Mouse (Mus musculus) stomach, postnatal 0 days (tissue): Measurements from ENCODE around the gene Mroh8. TPM values are rescaled to one million over a fixed set of nuclear protein-coding genes. Genes with fewer than 3 reads are reported as not detected.
"Not testable (repeated sequence)": the region's sequence is repeated elsewhere in the genome, so short reads cannot be mapped to it uniquely, and the experiment has no call there.

Experiments used
- ATAC-seq: fragments of 200-750 bp; cut with Nextera tagmentation; 2 replicates; pipeline ENCODE4 v1.8.0; 2017; ENCODE audit not compliant: low FRiP score, low TSS enrichment
- DNase-seq: peaks from one replicate; pipeline ENCODE4 v3.0.0-alpha.2; 2016; ENCODE audit warnings: low spot score
- H3K27ac ChIP-seq: fragments of 300-500 bp; sonication (generic); replicated peaks from 2 replicates; pipeline ENCODE4 v1.5.1; 2014; ENCODE audit warnings: mild to moderate bottlenecking, control low read depth
- H3K27me3 ChIP-seq: fragments of 300-500 bp; sonication (generic); 2 replicates; pipeline ENCODE4 v1.6.1; 2014; ENCODE audit warnings: low read length; ENCODE audit not compliant: control insufficient read depth, insufficient read depth
- H3K36me3 ChIP-seq: fragments of 300-500 bp; sonication (generic); 2 replicates; pipeline ENCODE4 v1.6.1; 2014; ENCODE audit warnings: low read length, mixed read lengths; ENCODE audit not compliant: control insufficient read depth, insufficient read depth
- H3K4me1 ChIP-seq: fragments of 300-500 bp; sonication (generic); replicated peaks from 2 replicates; pipeline ENCODE4 v1.6.1; 2014; ENCODE audit warnings: antibody characterized with exemption; ENCODE audit not compliant: control insufficient read depth, insufficient read depth
- H3K4me2 ChIP-seq: fragments of 300-500 bp; sonication (generic); replicated peaks from 2 replicates; pipeline ENCODE4 v1.6.1; 2014; ENCODE audit warnings: low read depth, mild to moderate bottlenecking, control low read depth, moderate library complexity
- H3K4me3 ChIP-seq: fragments of 300-500 bp; sonication (generic); 2 replicates; pipeline ENCODE4 v1.5.1; 2014; ENCODE audit warnings: low read depth, low read length, control low read depth
- H3K9ac ChIP-seq: fragments of 300-500 bp; sonication (generic); 2 replicates; pipeline ENCODE4 v1.6.1; 2014; ENCODE audit warnings: mild to moderate bottlenecking, low read length, control low read depth, mixed read lengths
- H3K9me3 ChIP-seq: fragments of 300-500 bp; sonication (generic); 2 replicates; pipeline ENCODE4 v1.6.1; 2016; ENCODE audit warnings: low read length; ENCODE audit not compliant: control insufficient read depth
- CTCF ChIP-seq: IDR thresholded peaks from 2 replicates; pipeline ENCODE4 v1.5.1; 2016; ENCODE audit warnings: antibody characterized with exemption, low read depth, mild to moderate bottlenecking, moderate library complexity
- EP300 ChIP-seq: optimal IDR thresholded peaks from 2 replicates; pipeline ENCODE3; 2016; ENCODE audit warnings: antibody characterized with exemption
- WGBS: fragments of 180-500 bp; shearing (Covaris S2); extraction: QIAGEN DNeasy Blood & Tissue Kit; methylation state at CpG from one replicate; pipeline ENCODE4 v1.1.7; 2014; 5-methylcytosine and 5-hydroxymethylcytosine counted together
- polyA plus RNA-seq: library from polyadenylated mRNA; unstranded; fragments of >200 nt; fragmentation: Nextera tagmentation; extraction: Ambion mirVana; gene quantifications from 2 replicates; pipeline ENCODE4 v1.2.1, GENCODE M21; 2015

Mroh8 gene
- polyA plus RNA-seq, 1 experiment from 2014 or later, result 0.22 TPM

DNA sequence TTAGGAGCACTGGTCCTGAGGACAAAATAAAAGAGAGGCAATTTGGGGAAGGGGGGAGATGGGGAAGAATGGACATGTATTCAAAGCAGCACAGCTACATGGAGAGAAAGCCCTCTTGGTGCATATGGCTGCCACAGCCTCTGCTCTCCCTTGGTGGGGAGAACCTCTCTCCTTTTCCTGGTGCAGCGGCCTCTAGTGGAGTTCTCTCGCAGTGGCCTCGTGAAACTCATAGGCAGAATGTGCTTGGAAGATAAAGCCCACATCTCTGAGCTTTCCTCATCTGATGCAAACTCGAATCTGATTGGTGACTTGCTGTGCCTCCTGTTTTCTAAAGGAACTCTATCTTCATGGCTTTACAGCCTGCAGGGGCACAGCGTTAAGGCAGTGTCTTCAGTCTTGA, 19.6 kb downstream of the Mroh8 start:
- H3K27ac ChIP-seq, result no peak overlapping the region
- H3K9me3 ChIP-seq, result no peaks in the 10 kb centered on the region
- WGBS, result under 1% methylated on average over 5 of the region's 5 CpGs
- H3K36me3 ChIP-seq, result no peaks in the 10 kb centered on the region
- H3K4me2 ChIP-seq, result no peak overlapping the region
- no peaks in the 10 kb centered on the region for H3K4me1 ChIP-seq
- TF ChIP-seq EP300, result no peak
- peak; percentile 83 for TF ChIP-seq CTCF
- DNase-seq (peak; percentile 71), ATAC-seq (no peak)
- H3K4me3 ChIP-seq, result no peak overlapping the region
- H3K9ac ChIP-seq, result no peak overlapping the region
- H3K27me3 ChIP-seq, result no peaks in the 10 kb centered on the region

DNA sequence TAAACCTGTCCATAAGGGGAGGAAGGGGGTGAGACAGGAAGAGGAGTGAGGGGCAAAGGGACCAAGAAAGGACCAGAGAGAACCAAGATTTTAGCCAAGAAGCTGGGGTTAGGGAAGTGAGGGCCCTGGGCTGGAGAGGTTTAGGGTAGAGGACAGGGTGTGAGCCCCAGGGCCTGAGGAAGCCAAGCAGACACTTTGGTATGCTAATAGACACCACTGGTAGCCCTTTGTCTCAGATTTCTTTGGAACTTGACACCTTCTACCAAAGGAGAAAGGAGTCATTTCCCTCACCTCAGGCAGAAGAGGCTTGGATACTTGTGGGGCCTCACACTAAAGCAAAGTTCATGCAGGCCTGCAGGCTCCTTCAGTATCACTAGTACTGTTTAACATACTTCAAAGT, 31.2 kb downstream of the Mroh8 start:
- Histone ChIP-seq H3K9ac (no peak overlapping the region), H3K4me2 (no peak overlapping the region), H3K4me1 (no peaks in the 10 kb centered on the region), H3K4me3 (no peak overlapping the region), H3K27me3 (no peaks in the 10 kb centered on the region), H3K9me3 (no peaks in the 10 kb centered on the region), H3K27ac (no peak overlapping the region), H3K36me3 (no peaks in the 10 kb centered on the region)
- TF ChIP-seq EP300 (no peak), CTCF (no peak)
- DNase-seq (no peak), ATAC-seq (no peak)

DNA sequence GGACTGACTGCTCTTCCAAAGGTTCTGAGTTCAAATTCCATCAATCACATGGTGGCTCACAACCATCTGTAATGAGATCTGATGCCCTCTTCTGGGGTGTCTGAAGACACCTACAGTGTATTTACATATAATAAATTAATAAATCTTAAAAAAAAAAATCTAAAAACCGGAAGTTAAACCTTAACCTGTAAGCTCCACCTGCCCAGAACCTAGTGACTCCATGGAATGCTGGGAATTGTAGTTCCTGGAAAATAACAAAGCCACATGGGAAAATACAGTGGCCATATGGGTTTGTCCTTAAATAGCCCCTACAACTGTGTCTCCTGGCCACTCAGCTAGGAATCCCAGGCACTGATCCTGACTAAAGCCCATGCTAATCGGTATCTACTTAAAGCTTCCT, 33.7 kb downstream of the Mroh8 start:
- H3K4me1 ChIP-seq, result no peaks in the 10 kb centered on the region
- H3K36me3 ChIP-seq, result no peaks in the 10 kb centered on the region
- H3K27me3 ChIP-seq, result no peaks in the 10 kb centered on the region
- no peak overlapping the region for H3K4me2 ChIP-seq
- 77% methylated on average over 2 of the region's 2 CpGs for whole genome bisulfite sequencing
- no peak for TF ChIP-seq EP300
- no peak for TF ChIP-seq CTCF
- no peak overlapping the region for H3K27ac ChIP-seq
- H3K9ac ChIP-seq, result no peak overlapping the region
- DNase-seq (no peak), ATAC-seq (no peak)
- no peaks in the 10 kb centered on the region for H3K9me3 ChIP-seq
- H3K4me3 ChIP-seq, result no peak overlapping the region

DNA sequence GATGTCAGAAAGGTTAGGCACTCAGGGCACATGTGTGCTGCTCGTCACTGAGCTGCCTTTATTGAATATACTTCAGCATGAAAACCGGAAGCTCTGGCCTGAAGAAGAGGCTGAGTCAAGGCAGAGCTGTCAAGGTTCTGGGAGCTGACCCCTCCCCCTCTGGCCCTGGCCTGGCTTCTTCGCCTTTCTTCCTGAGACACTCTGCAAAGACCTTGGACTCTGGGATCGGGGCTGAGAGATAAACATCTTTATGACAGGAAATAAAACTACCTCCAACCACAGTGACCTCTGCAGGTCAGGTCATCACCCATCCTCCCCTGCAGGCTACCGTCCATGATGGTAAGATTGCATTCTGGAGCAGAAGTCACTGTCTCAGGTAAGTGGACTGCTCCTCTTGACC, 34.3 kb downstream of the Mroh8 start:
- 28% methylated on average over 5 of the region's 5 CpGs for WGBS
- no peak for ATAC-seq
- no peak overlapping the region for H3K4me3 ChIP-seq
- no peak overlapping the region for H3K9ac ChIP-seq
- no peaks in the 10 kb centered on the region for H3K4me1 ChIP-seq
- H3K27me3 ChIP-seq, result no peaks in the 10 kb centered on the region
- no peak for TF ChIP-seq CTCF
- no peak for TF ChIP-seq EP300
- H3K9me3 ChIP-seq, result no peaks in the 10 kb centered on the region
- H3K4me2 ChIP-seq, result no peak overlapping the region
- H3K27ac ChIP-seq, result no peak overlapping the region
- no peaks in the 10 kb centered on the region for H3K36me3 ChIP-seq
- no peak for DNase-seq

DNA sequence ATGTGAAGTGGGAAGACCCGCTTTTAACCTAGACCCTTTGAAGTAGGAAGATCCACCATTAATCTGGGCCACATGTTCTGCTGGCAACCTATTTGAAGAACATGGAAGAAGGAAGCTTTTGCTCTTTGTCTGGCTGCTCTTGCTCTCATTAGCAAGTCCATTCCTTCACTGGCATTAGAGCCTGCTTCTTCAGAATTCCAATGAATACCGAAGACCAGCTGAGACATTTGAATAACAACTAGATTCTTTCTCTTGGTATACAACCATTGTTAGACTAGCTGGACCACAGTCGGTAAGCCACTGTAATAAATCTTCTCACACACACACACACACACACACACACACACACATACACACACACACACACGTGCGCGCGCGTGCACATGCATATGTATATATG, 43.4 kb downstream of the Mroh8 start:
- no peaks in the 10 kb centered on the region for H3K9me3 ChIP-seq
- DNase-seq (no peak), ATAC-seq (no peak)
- H3K4me2 ChIP-seq, result no peak overlapping the region
- no peaks in the 10 kb centered on the region for H3K27me3 ChIP-seq
- no peak for TF ChIP-seq CTCF
- TF ChIP-seq EP300, result no peak
- no peaks in the 10 kb centered on the region for H3K36me3 ChIP-seq
- H3K4me1 ChIP-seq, result no peaks in the 10 kb centered on the region
- WGBS, result 93% methylated on average over 8 of the region's 8 CpGs
- H3K4me3 ChIP-seq, result no peak overlapping the region
- H3K27ac ChIP-seq, result no peak overlapping the region
- no peak overlapping the region for H3K9ac ChIP-seq

DNA sequence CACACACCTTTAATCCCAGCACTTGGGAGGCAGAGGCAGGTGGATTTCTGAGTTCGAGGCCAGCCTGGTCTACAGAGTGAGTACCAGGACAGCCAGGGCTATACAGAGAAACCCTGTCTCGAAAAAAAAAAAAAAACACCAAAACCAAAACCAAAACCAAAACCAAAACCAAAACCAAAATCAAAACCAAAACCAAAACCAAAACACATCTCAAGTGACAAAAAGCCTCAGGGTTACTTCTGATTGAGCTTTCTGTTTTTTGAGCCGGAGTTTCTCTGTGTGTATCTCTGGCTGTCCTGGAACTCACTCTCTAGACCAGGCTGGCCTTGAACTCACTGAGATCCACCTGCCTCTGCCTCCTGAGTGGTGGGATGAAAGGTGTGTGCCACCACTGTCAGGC, 57.4 kb downstream of the Mroh8 start:
- not testable (repeated sequence) for ATAC-seq, H3K4me1 ChIP-seq, H3K4me2 ChIP-seq, H3K36me3 ChIP-seq, H3K27me3 ChIP-seq, H3K27ac ChIP-seq, DNase-seq, H3K9me3 ChIP-seq, H3K4me3 ChIP-seq, H3K9ac ChIP-seq
- 95% methylated on average over 3 of the region's 3 CpGs for WGBS
